Mouse (Mus musculus) liver, adult 2 months (tissue): ENCODE results near the gene Acap1. TPM values are rescaled to one million over a fixed set of nuclear protein-coding genes. Genes with fewer than 3 reads are reported as not detected.
A peak's percentile ranks its signal among the peaks of the same experiment; 100 is the strongest.

Source experiments
- DNase-seq: peaks from one replicate; pipeline ENCODE4 v3.0.0-alpha.2; 2011; ENCODE audit warnings: low read depth, low spot score; ENCODE audit errors: extremely low read depth
- H3K27ac ChIP-seq: fragments of 200-500 bp; replicated peaks from 2 replicates; pipeline ENCODE4 v1.5.1; 2012; ENCODE audit warnings: low read depth, mild to moderate bottlenecking, control low read depth, inconsistent platforms, low read length; ENCODE audit not compliant: insufficient read depth
- H3K27me3 ChIP-seq: fragments of 200-500 bp; 2 replicates; pipeline ENCODE4 v1.6.1; 2012; ENCODE audit warnings: mild to moderate bottlenecking, moderate library complexity, low read length, inconsistent platforms; ENCODE audit not compliant: control insufficient read depth, insufficient read depth
- H3K36me3 ChIP-seq: fragments of 200-500 bp; 2 replicates; pipeline ENCODE4 v1.6.1; 2012; ENCODE audit warnings: low read length, inconsistent platforms; ENCODE audit not compliant: control insufficient read depth, insufficient read depth
- H3K4me1 ChIP-seq: fragments of 200-500 bp; 2 replicates; pipeline ENCODE4 v1.6.1; 2011; ENCODE audit warnings: low read length; ENCODE audit not compliant: control insufficient read depth, insufficient read depth
- H3K4me3 ChIP-seq: fragments of 200-500 bp; 2 replicates; pipeline ENCODE4 v1.5.1; 2011; ENCODE audit warnings: low read depth, mild to moderate bottlenecking, control low read depth, low read length, moderate library complexity; ENCODE audit not compliant: insufficient read depth
- H3K79me2 ChIP-seq: fragments of 200-500 bp; 2 replicates; pipeline ENCODE4 v1.6.1; 2012; ENCODE audit warnings: inconsistent platforms, mild to moderate bottlenecking, low read length, moderate library complexity; ENCODE audit not compliant: control insufficient read depth, insufficient read depth
- H3K9ac ChIP-seq: fragments of 200-500 bp; 2 replicates; pipeline ENCODE4 v1.6.1; 2012; ENCODE audit warnings: low read depth, mild to moderate bottlenecking, control low read depth, inconsistent platforms, low read length
- CTCF ChIP-seq: fragments of 200-500 bp; IDR thresholded peaks from 2 replicates; pipeline ENCODE4 v1.5.1; 2011; ENCODE audit warnings: low read depth, low read length, control low read depth
- POLR2A ChIP-seq: fragments of 200-500 bp; IDR thresholded peaks from 2 replicates; pipeline ENCODE4 v1.6.1; 2011; ENCODE audit warnings: low read length, control low read depth; ENCODE audit not compliant: insufficient read depth; ENCODE audit errors: extremely low read depth
- WGBS: fragments of 180-500 bp; shearing (Covaris S2); methylation state at CpG from one replicate; pipeline ENCODE4 v1.1.7; 2018; 5-methylcytosine and 5-hydroxymethylcytosine counted together
- polyA plus RNA-seq: library from polyadenylated mRNA; depleted of rRNA; stranded (reverse); fragments of >200 nt; gene quantifications from 2 replicates; pipeline ENCODE4 v1.2.3, GENCODE M21; 2012
- total RNA-seq: library from RNA; depleted of rRNA; stranded (reverse); fragments of >200 nt; gene quantifications from 2 replicates; pipeline ENCODE4 v1.2.3, GENCODE M21; 2014

Gene Acap1
- total and polyA plus RNA-seq, 2 experiments, result 1.2 to 3.3 TPM

DNA sequence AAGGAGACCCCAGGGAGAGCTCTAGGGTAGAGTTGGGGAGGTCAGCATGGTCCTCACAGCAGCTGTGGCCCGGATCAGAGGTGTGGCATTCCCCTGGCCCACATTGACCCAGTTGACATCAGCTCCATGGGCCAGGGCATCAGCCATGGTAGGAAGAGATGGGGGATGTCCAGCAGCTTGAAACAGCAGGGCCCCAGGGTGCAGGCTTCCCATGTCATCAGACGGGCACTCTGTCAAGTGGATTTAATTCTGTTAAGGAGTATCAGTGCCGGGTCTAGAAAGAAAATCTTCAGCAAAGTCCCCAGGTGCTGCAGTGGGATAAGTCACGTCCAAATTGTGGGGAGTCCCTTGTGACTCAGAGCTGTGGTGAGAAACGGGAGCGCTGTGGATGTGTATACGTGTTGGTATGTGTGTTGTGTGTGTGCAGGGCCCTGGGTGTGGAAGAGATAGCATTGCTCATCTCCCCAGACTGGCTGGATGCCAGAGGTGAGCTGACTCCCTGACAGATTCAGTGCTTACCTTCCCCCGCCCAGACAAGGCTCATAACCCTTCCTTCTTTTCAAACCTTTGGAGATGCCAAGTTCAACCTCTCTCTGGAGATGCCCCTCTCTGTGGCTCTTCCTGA lies 11.7 kb downstream of the Acap1 start:
- 87% methylated on average over 8 of the region's 8 CpGs for WGBS
- H3K27me3 ChIP-seq, result no peaks in the 10 kb centered on the region
- TF ChIP-seq CTCF (no peak), POLR2A (no peak)
- H3K79me2 ChIP-seq, result no peaks in the 10 kb centered on the region
- no peak overlapping the region for H3K9ac ChIP-seq
- H3K4me1 ChIP-seq, result 0 out of 2 replicates have a peak, but pooled peaks cover 3% of the 10 kb centered on the region
- H3K27ac ChIP-seq, result no peak overlapping the region
- no peak overlapping the region for H3K4me3 ChIP-seq
- no peak for DNase-seq
- H3K36me3 ChIP-seq, result no peaks in the 10 kb centered on the region

DNA sequence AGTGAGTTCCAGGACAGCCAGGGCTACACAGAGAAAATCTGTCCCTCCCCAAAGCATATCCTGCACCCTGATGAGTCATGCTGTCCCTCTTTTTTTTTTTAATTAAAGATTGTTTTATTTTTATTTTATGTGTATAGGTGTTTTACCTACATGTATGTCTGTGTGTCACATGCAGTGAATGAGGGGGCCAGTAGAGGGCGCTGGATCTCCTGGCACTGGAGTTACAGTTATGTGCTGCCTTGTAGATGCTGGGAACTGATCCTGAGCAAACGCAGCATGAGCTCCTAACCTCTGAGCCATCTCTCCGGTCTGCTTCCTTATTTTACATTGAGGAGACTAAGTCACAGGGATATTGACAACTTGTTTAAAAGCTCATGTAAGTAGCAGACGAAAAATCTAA lies 12.3 kb downstream of the Acap1 start:
- H3K79me2 ChIP-seq, result no peaks in the 10 kb centered on the region
- DNase-seq, result no peak
- H3K36me3 ChIP-seq, result no peaks in the 10 kb centered on the region
- no peak overlapping the region for H3K27ac ChIP-seq
- H3K27me3 ChIP-seq, result no peaks in the 10 kb centered on the region
- peak; percentile 53; the same call in 1 of the 2 replicates for TF ChIP-seq CTCF
- TF ChIP-seq POLR2A, result no peak
- H3K4me3 ChIP-seq, result no peak overlapping the region
- H3K9ac ChIP-seq, result no peak overlapping the region
- WGBS, result 75% methylated on average over 4 of the region's 4 CpGs
- H3K4me1 ChIP-seq, result 0 out of 2 replicates have a peak, but pooled peaks cover 3% of the 10 kb centered on the region

DNA sequence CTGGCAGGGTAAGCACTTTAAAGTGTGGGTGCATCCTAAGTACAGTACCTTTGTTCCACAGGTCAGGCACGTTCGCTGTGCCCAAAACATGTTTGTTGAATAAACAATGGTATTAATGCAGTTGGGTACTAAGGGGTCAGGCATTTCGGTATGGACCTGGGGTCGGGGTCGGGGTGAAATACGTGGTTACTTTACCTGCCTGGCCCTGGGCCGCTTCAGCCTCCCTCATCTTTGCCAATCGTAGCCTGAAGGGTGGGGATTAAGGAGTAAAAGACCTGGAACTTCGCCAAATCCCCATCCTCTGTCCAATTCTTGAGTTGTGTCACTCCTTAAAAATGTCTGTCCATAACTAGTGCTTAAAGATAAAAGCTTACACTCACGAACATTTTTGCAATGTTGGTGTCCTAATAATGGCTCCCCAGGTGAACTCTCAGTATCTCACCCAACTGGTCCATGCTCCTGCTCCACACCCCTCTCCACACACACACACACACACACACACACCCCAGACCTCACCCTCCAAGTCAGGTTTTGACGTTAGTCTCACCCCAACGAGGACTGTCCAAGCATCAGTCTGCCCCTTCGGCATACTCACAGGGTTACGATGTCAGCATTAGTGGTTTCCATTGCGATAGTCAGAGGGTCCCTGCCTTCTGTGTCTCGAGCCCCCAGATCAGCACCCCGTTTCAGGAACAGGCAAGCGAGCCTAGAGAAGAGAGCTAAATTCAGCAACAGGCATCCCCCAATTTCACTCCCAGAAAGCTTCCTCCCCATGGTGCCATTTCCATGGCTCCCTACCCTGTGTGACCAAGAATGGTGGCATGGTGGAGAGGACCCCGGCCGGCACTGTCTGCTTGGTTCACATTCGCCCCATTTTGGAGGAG lies 13.3 kb downstream of the Acap1 start:
- Histone ChIP-seq H3K4me3 (no peak overlapping the region), H3K4me1 (0 out of 2 replicates have a peak, but pooled peaks cover 3% of the 10 kb centered on the region), H3K36me3 (no peaks in the 10 kb centered on the region), H3K79me2 (no peaks in the 10 kb centered on the region), H3K27me3 (no peaks in the 10 kb centered on the region), H3K9ac (peak overlapping the region; percentile 28; the same call in 1 of the 2 replicates), H3K27ac (peak overlapping the region; percentile 27; the same call in 1 of the 2 replicates)
- WGBS, result 62% methylated on average over 21 of the region's 21 CpGs
- TF ChIP-seq CTCF (no peak), POLR2A (no peak)
- DNase-seq, result no peak

- H3K4me1 ChIP-seq, result 0 out of 2 replicates have a peak, but pooled peaks cover 3% of the 10 kb centered on the region
- under 1% methylated on average over 46 of the region's 46 CpGs for WGBS
- TF ChIP-seq POLR2A (peak; percentile 61; the same call in 1 of the 2 replicates), CTCF (peak; percentile 22; the same call in 1 of the 2 replicates)
Measured at GRCm38 (mm10) chr11:69880853-69881603, 14.3 kb downstream of the Acap1 start, which contains the start of gene Kctd11. Gene Kctd11 (minus strand): TSS chr11:69881406.

GRCm38 (mm10) chr11:69880506-69880852 lies 14.9 kb downstream of the Acap1 start:
- Histone ChIP-seq H3K4me1 (0 out of 2 replicates have a peak, but pooled peaks cover 3% of the 10 kb centered on the region), H3K36me3 (no peaks in the 10 kb centered on the region), H3K79me2 (no peaks in the 10 kb centered on the region), H3K27me3 (no peaks in the 10 kb centered on the region), H3K9ac (peak overlapping the region; percentile 57), H3K27ac (peak overlapping the region; percentile 51), H3K4me3 (peak overlapping the region; percentile 64)
- under 1% methylated on average over 18 of the region's 18 CpGs for WGBS
- peak; percentile 59 for DNase-seq
- peak; percentile 77 for TF ChIP-seq CTCF
- no peak for TF ChIP-seq POLR2A

More at GRCm38 (mm10) chr11:69880853-69881603, 14.3 kb downstream of the Acap1 start, which contains the start of gene Kctd11:
- H3K36me3 ChIP-seq, result no peaks in the 10 kb centered on the region
- peak within 1 kb of the TSS; percentile 51 for H3K27ac ChIP-seq
- no peaks in the 10 kb centered on the region for H3K27me3 ChIP-seq
- peak; percentile 72 for DNase-seq
- no peaks in the 10 kb centered on the region for H3K79me2 ChIP-seq
- H3K4me3 ChIP-seq, result peak within 1 kb of the TSS; percentile 64
- H3K9ac ChIP-seq, result peak within 1 kb of the TSS; percentile 57
